Mouse (Mus musculus) erythroblast, adult 5-6 weeks (primary cell): Measurements from ENCODE around the gene Galk1. TPM values are rescaled to one million over a fixed set of nuclear protein-coding genes. Genes with fewer than 3 reads are reported as not detected.

ENCODE experiments used
- ATAC-seq: replicated peaks from 2 replicates; pipeline ENCODE4 v1.8.0; 2016; ENCODE audit warnings: moderate number of reproducible peaks, mild to moderate bottlenecking, moderate TSS enrichment, inconsistent platforms; ENCODE audit not compliant: poor library complexity, low FRiP score, severe bottlenecking
- total RNA-seq, 2 experiments: library from RNA; stranded (forward) in 1 of 2; stranded (reverse) in 1 of 2; fragments of 150-400 nt in 1 of 2; fragments of 200-764, 138-1000 nt in 1 of 2; gene quantifications; 2 replicates each; pipeline versions ENCODE4 v1.2.3 to v1.2.4; 2015 to 2017; ENCODE audit warnings: low replicate concordance in 2 of 2

Galk1 gene
- 1.5 and 4.8 TPM in 2 replicates for total RNA-seq (2015; ENCODE audit: low replicate concordance)
- total RNA-seq (2017; ENCODE audit: low replicate concordance) = 3.6 and 4.5 TPM in 2 replicates

DNA sequence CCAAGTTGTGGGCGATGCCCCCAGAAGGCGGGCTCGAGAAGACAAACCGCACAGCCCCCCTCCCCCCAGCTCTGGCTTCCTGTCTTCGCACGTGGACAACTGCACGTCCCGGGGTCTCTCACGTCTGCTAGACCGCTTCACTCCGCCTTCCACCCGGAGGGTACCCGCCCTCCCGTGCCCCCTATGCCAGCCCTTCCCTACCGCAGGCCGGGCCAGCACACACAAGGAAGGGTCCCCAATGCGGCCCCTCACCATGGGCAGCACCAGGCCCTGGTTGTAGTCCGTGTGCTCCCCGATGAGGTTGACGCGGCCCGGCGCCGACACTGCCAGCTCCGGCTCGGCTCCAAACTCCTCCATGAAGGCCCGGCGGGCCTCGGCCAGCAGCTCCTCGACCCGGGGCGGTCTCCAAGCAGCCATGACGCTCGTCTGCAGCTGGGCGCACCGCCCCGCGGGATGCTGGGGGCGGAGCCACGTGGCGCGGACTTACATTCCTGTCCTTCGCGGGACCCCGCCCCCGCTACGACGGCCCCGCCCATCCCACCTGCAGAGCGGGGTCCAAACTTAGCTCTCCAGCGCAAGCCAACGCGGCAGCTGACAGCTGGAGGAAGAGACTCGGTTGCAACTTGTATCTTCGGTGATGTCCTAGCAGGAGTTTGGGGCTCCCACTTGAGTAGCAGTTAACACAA, at the start of gene Galk1:
Galk1 (minus strand) TSS at position 458 of the 686 bp plus-strand sequence.
- peak; percentile 84 for ATAC-seq

GRCm38 (mm10) chr11:116061641-116062415, 49.3 kb upstream of the Galk1 start:
- no peak for ATAC-seq

GRCm38 (mm10) chr11:116060596-116060995, 48.1 kb upstream of the Galk1 start:
- ATAC-seq = no peak

DNA sequence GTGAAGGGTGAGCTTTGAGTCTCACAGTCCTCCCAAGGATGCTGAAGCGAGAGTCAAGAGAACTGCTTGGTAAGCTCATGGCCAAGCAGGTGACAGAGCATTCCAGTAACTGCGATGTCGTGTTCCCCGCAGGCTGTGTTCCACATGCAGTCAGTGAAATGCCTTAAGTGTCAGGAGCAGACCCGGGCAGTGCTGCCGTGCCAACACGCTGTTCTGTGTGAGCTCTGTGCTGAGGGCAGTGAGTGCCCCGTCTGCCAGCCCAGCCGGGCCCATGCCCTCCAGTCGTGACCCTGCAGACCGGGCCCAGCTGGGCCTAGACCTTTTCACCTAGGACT, 47.1 kb upstream of the Galk1 start:
- no peak for ATAC-seq

DNA sequence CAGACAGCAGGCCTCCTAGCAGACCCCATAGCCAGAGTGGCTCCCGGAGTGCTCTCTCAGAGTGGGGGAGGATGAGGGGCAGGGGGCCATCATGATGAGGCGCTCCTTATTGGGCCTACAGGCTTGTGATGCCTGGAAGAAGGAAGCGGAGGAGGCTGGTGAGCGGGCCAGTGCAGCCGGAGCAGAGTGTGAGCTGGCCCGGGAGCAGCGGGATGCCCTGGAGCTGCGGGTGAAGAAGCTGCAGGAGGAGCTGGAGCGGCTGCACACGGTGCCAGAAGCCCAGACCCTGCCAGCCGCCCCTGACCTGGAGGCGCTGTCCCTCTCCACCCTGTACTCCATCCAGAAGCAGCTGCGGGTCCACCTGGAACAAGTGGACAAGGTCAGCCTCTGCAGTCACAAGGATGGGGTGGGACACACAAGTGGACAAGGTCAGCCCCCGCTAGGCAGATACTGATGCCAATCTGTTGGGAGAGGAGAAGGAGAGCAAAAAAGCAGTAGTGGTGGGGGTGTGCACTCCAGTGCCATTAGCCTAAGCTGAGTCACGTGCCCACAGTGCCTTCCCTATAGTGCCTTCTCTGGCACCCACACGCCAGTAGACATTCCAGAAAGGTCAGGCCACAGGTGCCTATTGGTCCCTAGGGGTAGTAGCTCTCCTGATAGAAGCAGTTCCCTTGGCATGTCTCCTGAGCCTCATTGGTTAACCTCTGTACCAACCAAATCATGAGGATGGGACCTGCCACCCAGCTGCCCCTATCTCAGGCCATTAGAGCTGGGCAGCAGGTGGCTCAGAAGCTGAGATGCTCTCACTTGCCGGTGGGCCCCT, 46.6 kb upstream of the Galk1 start:
- no peak for ATAC-seq

- no peak for ATAC-seq
Observed at GRCm38 (mm10) chr11:116058022-116058614, 45.6 kb upstream of the Galk1 start.

DNA sequence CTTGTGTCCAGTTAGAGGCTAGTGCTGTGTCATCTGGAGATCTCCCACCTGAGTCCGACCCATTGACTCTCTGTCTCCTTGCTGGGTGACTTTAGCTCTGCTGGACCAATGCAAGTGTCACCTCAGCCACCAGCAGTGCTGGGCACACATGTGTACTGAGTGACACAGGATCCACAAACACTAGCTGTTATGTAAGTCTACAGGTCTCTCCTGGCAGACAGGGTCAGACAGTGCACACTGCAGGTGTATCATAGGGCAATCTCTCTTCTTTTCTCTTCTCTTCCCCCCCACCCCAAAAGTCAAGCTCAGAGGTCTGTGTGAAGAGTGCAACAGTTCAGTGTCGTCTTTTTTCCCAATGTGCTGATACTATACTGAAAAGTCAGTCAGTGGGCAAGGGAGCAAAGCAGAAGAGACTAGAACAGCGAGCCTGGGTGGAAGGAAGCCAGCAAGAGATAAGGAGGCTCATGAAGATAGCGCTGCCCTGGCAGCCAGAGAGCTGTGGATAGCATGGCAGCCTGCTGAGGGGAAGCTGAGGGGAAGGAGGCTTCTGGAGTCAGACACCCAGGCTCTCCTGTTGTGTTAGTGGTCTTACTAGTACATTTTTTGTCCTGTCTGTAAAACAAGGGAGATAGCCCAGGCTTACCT, 44.8 kb upstream of the Galk1 start:
- ATAC-seq = peak; percentile 59

GRCm38 (mm10) chr11:116055873-116056272, 43.4 kb upstream of the Galk1 start:
- peak; percentile 53 for ATAC-seq

GRCm38 (mm10) chr11:116053510-116054229, 41.2 kb upstream of the Galk1 start:
- ATAC-seq = no peak

GRCm38 (mm10) chr11:116050196-116050595, 37.7 kb upstream of the Galk1 start:
- no peak for ATAC-seq

DNA sequence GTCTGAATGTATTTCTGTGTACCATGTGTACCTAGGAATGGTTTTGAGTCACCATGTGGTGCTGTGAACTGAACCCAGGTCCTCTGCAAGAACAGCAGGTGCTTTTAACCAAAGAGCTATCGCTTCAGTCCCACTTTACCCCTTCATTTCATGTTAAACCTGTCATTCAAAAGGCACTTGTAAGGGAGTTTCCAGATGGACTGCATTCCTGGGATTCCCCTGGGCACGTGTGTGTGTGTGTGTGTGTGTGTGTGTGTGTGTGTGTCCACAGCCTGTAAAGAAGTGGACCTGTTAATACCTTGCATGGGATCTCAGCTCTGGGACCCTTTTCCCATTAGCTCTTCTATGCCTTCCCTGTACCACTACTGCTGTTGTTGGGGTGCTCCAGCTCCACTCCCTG, 37.1 kb upstream of the Galk1 start:
- no peak for ATAC-seq

GRCm38 (mm10) chr11:116045173-116045572, 32.7 kb upstream of the Galk1 start:
- no peak for ATAC-seq

GRCm38 (mm10) chr11:116043286-116043685, 30.8 kb upstream of the Galk1 start:
- ATAC-seq = no peak

GRCm38 (mm10) chr11:116042372-116043138, 30.0 kb upstream of the Galk1 start:
- peak; percentile 38; the same call in 1 of the 2 replicates for ATAC-seq

DNA sequence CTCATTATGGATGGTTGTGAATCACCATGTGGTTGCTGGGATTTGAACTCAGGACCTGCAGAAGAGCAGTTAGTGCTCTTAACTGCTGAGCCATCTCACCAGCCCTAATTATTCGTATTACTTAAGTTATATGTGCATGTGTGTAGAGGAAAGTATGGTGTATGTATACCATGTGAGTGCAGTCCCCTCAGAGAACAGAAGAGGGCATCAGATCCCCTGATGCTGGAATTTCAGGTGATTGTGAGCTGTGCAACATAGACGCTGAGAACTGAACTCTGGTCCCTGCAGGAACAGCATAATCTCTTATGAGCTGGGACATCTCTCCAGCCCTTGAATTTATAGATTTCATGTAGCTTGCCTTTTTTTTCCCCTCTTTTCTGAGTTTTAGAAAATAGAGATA, 29.3 kb upstream of the Galk1 start:
- ATAC-seq = no peak

GRCm38 (mm10) chr11:116040593-116040992, 28.1 kb upstream of the Galk1 start:
- no peak for ATAC-seq

DNA sequence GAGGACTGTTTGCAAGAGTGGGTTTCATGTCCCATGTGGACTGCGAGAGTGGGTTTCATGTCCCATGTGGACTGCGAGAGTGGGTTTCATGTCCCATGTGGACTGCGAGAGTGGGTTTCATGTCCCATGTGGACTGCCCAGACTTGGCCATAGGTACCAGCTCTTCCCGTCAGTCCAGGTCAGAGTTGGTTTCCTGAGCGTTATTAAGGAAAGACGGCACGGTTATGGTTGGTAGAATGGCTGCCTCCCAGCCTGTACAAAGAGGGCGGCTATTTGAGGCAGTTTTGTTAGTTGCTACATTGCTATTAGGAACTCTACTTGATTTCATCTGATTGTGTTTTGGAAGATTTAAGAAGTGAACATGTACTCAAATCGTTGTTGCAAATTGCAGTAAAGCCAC, 25.3 kb upstream of the Galk1 start:
- ATAC-seq = no peak

DNA sequence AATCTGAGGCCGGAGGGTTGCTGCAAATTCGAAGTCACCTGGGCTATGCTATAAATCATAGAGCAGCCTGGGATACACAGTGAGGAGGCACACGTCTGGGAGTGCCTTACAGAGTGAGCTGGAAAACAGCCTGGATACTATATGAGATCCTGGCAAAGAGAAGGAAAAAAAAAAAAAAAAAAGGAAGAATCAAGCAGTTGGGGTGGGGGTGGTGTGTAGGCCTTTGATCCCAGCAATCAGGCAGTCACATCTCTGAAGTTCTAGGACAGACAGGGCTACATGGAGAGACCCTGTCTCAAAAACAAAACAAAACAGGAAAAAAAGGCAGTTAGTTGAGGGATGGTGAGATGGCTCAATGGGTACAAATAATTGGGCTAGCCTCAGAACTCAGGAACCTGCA, 24.2 kb upstream of the Galk1 start:
- ATAC-seq = no peak
